Mouse (Mus musculus) neural tube, embryonic 13.5 days (tissue): ENCODE data around the gene Pde3a. TPM values are rescaled to one million over a fixed set of nuclear protein-coding genes. Genes with fewer than 3 reads are reported as not detected.
"Not testable (repeated sequence)": the region's sequence is repeated elsewhere in the genome, so short reads cannot be mapped to it uniquely, and the experiment has no call there.

Experiments
- ATAC-seq: fragments of 200-750 bp; cut with Nextera tagmentation; 2 replicates; pipeline ENCODE4 v1.8.0; 2017; ENCODE audit warnings: low read depth, mild to moderate bottlenecking, moderate TSS enrichment, moderate library complexity
- H3K27ac ChIP-seq: fragments of 300-500 bp; sonication (generic); replicated peaks from 2 replicates; pipeline ENCODE4 v1.5.1; 2015; ENCODE audit warnings: moderate library complexity, mild to moderate bottlenecking, inconsistent platforms
- H3K27me3 ChIP-seq: fragments of 300-500 bp; sonication (generic); 2 replicates; pipeline ENCODE4 v1.6.1; 2015; ENCODE audit warnings: mild to moderate bottlenecking, inconsistent platforms
- H3K36me3 ChIP-seq: fragments of 300-500 bp; sonication (generic); 2 replicates; pipeline ENCODE4 v1.6.1; 2015; ENCODE audit warnings: mild to moderate bottlenecking, inconsistent platforms
- H3K4me1 ChIP-seq: fragments of 300-500 bp; sonication (generic); replicated peaks from 2 replicates; pipeline ENCODE4 v1.6.1; 2015; ENCODE audit warnings: inconsistent platforms
- H3K4me2 ChIP-seq: fragments of 300-500 bp; sonication (generic); 2 replicates; pipeline ENCODE4 v1.6.1; 2015; ENCODE audit warnings: inconsistent platforms, mild to moderate bottlenecking, moderate library complexity
- H3K4me3 ChIP-seq: fragments of 300-500 bp; sonication (generic); 2 replicates; pipeline ENCODE4 v1.5.1; 2015; ENCODE audit warnings: mild to moderate bottlenecking, inconsistent platforms
- H3K9ac ChIP-seq: fragments of 300-500 bp; sonication (generic); 2 replicates; pipeline ENCODE4 v1.6.1; 2015; ENCODE audit warnings: moderate library complexity, mild to moderate bottlenecking, inconsistent platforms
- H3K9me3 ChIP-seq: fragments of 300-500 bp; sonication (generic); 2 replicates; pipeline ENCODE4 v1.6.1; 2016; ENCODE audit warnings: inconsistent platforms
- WGBS: fragments of 180-500 bp; shearing (Covaris S2); methylation state at CpG from one replicate; pipeline ENCODE4 v1.1.7; 2015; 5-methylcytosine and 5-hydroxymethylcytosine counted together
- polyA plus RNA-seq: library from polyadenylated mRNA; unstranded; fragments of >200 nt; fragmentation: Nextera tagmentation; extraction: Ambion mirVana; gene quantifications from 2 replicates; pipeline ENCODE4 v1.2.1, GENCODE M21; 2015

Gene Pde3a
- polyA plus RNA-seq, 1 experiment from 2014 or later, result 2.1 TPM

GRCm38 (mm10) chr6:141309872-141310271, 60.8 kb downstream of the Pde3a start:
- H3K9me3 ChIP-seq, result no peaks in the 10 kb centered on the region
- no peak overlapping the region for H3K27ac ChIP-seq
- no peak overlapping the region for H3K4me3 ChIP-seq
- no peak for ATAC-seq
- WGBS, result 47% methylated on average over 3 of the region's 3 CpGs
- no peaks in the 10 kb centered on the region for H3K4me1 ChIP-seq
- H3K27me3 ChIP-seq, result no peaks in the 10 kb centered on the region
- H3K36me3 ChIP-seq, result no peaks in the 10 kb centered on the region
- H3K4me2 ChIP-seq, result no peak overlapping the region
- H3K9ac ChIP-seq, result no peak overlapping the region

- no peak overlapping the region for H3K27ac ChIP-seq
- H3K4me1 ChIP-seq, result no peaks in the 10 kb centered on the region
- H3K9me3 ChIP-seq, result no peaks in the 10 kb centered on the region
- no peak for ATAC-seq
- H3K27me3 ChIP-seq, result no peaks in the 10 kb centered on the region
- no peak overlapping the region for H3K4me3 ChIP-seq
- H3K36me3 ChIP-seq, result no peaks in the 10 kb centered on the region
- no peak overlapping the region for H3K9ac ChIP-seq
- 45% methylated on average over 6 of the region's 6 CpGs for WGBS
- H3K4me2 ChIP-seq, result no peak overlapping the region
Observed at GRCm38 (mm10) chr6:141310351-141310750, 61.3 kb downstream of the Pde3a start.

GRCm38 (mm10) chr6:141311615-141312014, 62.5 kb downstream of the Pde3a start:
- no peak for ATAC-seq
- WGBS, result 86% methylated on average over 6 of the region's 6 CpGs
- Histone ChIP-seq H3K27ac (no peak overlapping the region), H3K4me2 (no peak overlapping the region), H3K4me3 (no peak overlapping the region), H3K9ac (no peak overlapping the region), H3K4me1 (no peaks in the 10 kb centered on the region), H3K9me3 (no peaks in the 10 kb centered on the region), H3K27me3 (no peaks in the 10 kb centered on the region), H3K36me3 (no peaks in the 10 kb centered on the region)

GRCm38 (mm10) chr6:141313112-141313511, 64.0 kb downstream of the Pde3a start:
- H3K36me3 ChIP-seq, result no peaks in the 10 kb centered on the region
- 95% methylated on average over 4 of the region's 4 CpGs for WGBS
- H3K4me1 ChIP-seq, result no peaks in the 10 kb centered on the region
- no peaks in the 10 kb centered on the region for H3K9me3 ChIP-seq
- H3K4me3 ChIP-seq, result no peak overlapping the region
- no peak for ATAC-seq
- H3K27me3 ChIP-seq, result no peaks in the 10 kb centered on the region
- no peak overlapping the region for H3K9ac ChIP-seq
- H3K4me2 ChIP-seq, result no peak overlapping the region
- H3K27ac ChIP-seq, result no peak overlapping the region

- Histone ChIP-seq H3K4me2 (no peak overlapping the region), H3K4me3 (no peak overlapping the region), H3K36me3 (no peaks in the 10 kb centered on the region), H3K4me1 (no peaks in the 10 kb centered on the region), H3K27me3 (no peaks in the 10 kb centered on the region), H3K9ac (no peak overlapping the region), H3K9me3 (no peaks in the 10 kb centered on the region), H3K27ac (no peak overlapping the region)
- ATAC-seq, result no peak
- 66% methylated on average over 3 of the region's 3 CpGs for WGBS
Observed at GRCm38 (mm10) chr6:141318440-141318839, 69.4 kb downstream of the Pde3a start.

GRCm38 (mm10) chr6:141321253-141321652, 72.2 kb downstream of the Pde3a start:
- 86% methylated on average over 3 of the region's 3 CpGs for WGBS
- ATAC-seq, result no peak
- H3K36me3 ChIP-seq, result no peaks in the 10 kb centered on the region
- H3K9ac ChIP-seq, result no peak overlapping the region
- H3K4me2 ChIP-seq, result no peak overlapping the region
- no peaks in the 10 kb centered on the region for H3K4me1 ChIP-seq
- H3K9me3 ChIP-seq, result no peaks in the 10 kb centered on the region
- H3K27me3 ChIP-seq, result no peaks in the 10 kb centered on the region
- H3K27ac ChIP-seq, result no peak overlapping the region
- H3K4me3 ChIP-seq, result no peak overlapping the region

GRCm38 (mm10) chr6:141322961-141323360, 73.9 kb downstream of the Pde3a start:
- no peak for ATAC-seq
- H3K27ac ChIP-seq, result no peak overlapping the region
- no peak overlapping the region for H3K9ac ChIP-seq
- H3K4me1 ChIP-seq, result no peaks in the 10 kb centered on the region
- H3K36me3 ChIP-seq, result no peaks in the 10 kb centered on the region
- no peak overlapping the region for H3K4me3 ChIP-seq
- no peaks in the 10 kb centered on the region for H3K27me3 ChIP-seq
- 72% methylated on average over 4 of the region's 4 CpGs for WGBS
- H3K4me2 ChIP-seq, result no peak overlapping the region
- no peaks in the 10 kb centered on the region for H3K9me3 ChIP-seq

- H3K36me3 ChIP-seq, H3K9me3 ChIP-seq, H3K4me2 ChIP-seq, H3K9ac ChIP-seq, H3K27ac ChIP-seq, H3K4me3 ChIP-seq, H3K27me3 ChIP-seq, H3K4me1 ChIP-seq, ATAC-seq: not testable (repeated sequence)
- 97% methylated on average over 2 of the region's 2 CpGs for WGBS
Observed at GRCm38 (mm10) chr6:141327134-141327533, 78.1 kb downstream of the Pde3a start.

- WGBS, result 87% methylated on average over 3 of the region's 3 CpGs
- no peak overlapping the region for H3K4me2 ChIP-seq
- ATAC-seq, result no peak
Observed at GRCm38 (mm10) chr6:141328071-141328470, 79.0 kb downstream of the Pde3a start.

GRCm38 (mm10) chr6:141331464-141331863, 82.4 kb downstream of the Pde3a start:
- H3K9me3 ChIP-seq, result no peaks in the 10 kb centered on the region
- no peak overlapping the region for H3K9ac ChIP-seq
- ATAC-seq, result no peak
- no peak overlapping the region for H3K4me3 ChIP-seq
- H3K36me3 ChIP-seq, result no peaks in the 10 kb centered on the region
- 49% methylated on average over 2 of the region's 2 CpGs for WGBS
- H3K4me2 ChIP-seq, result no peak overlapping the region
- H3K4me1 ChIP-seq, result 0 out of 2 replicates have a peak, but pooled peaks cover 2% of the 10 kb centered on the region
- no peak overlapping the region for H3K27ac ChIP-seq
- H3K27me3 ChIP-seq, result no peaks in the 10 kb centered on the region

More at GRCm38 (mm10) chr6:141328071-141328470, 79.0 kb downstream of the Pde3a start:
- no peaks in the 10 kb centered on the region for H3K27me3 ChIP-seq
- no peaks in the 10 kb centered on the region for H3K4me1 ChIP-seq
- H3K36me3 ChIP-seq, result no peaks in the 10 kb centered on the region
- no peaks in the 10 kb centered on the region for H3K9me3 ChIP-seq
- H3K27ac ChIP-seq, result no peak overlapping the region
- H3K4me3 ChIP-seq, result no peak overlapping the region
- no peak overlapping the region for H3K9ac ChIP-seq

- 81% methylated on average over 4 of the region's 4 CpGs for WGBS
- H3K9me3 ChIP-seq, result no peaks in the 10 kb centered on the region
- no peak overlapping the region for H3K9ac ChIP-seq
- no peaks in the 10 kb centered on the region for H3K27me3 ChIP-seq
- H3K4me2 ChIP-seq, result no peak overlapping the region
- no peak overlapping the region for H3K4me3 ChIP-seq
- ATAC-seq, result no peak
- H3K36me3 ChIP-seq, result no peaks in the 10 kb centered on the region
- no peak overlapping the region for H3K27ac ChIP-seq
- 0 out of 2 replicates have a peak, but pooled peaks cover 2% of the 10 kb centered on the region for H3K4me1 ChIP-seq
Observed at GRCm38 (mm10) chr6:141332613-141333165, 83.6 kb downstream of the Pde3a start.

GRCm38 (mm10) chr6:141333245-141333644, 84.2 kb downstream of the Pde3a start:
- 0 out of 2 replicates have a peak, but pooled peaks cover 2% of the 10 kb centered on the region for H3K4me1 ChIP-seq
- H3K4me3 ChIP-seq, result no peak overlapping the region
- no peak for ATAC-seq
- no peaks in the 10 kb centered on the region for H3K9me3 ChIP-seq
- no peaks in the 10 kb centered on the region for H3K36me3 ChIP-seq
- H3K4me2 ChIP-seq, result no peak overlapping the region
- WGBS, result 57% methylated on average over 3 of the region's 3 CpGs
- H3K27ac ChIP-seq, result no peak overlapping the region
- H3K27me3 ChIP-seq, result no peaks in the 10 kb centered on the region
- no peak overlapping the region for H3K9ac ChIP-seq

- Histone ChIP-seq H3K4me2 (no peak overlapping the region), H3K27ac (no peak overlapping the region), H3K9me3 (no peaks in the 10 kb centered on the region), H3K27me3 (no peaks in the 10 kb centered on the region), H3K9ac (no peak overlapping the region), H3K4me3 (no peak overlapping the region), H3K4me1 (0 out of 2 replicates have a peak, but pooled peaks cover 2% of the 10 kb centered on the region), H3K36me3 (no peaks in the 10 kb centered on the region)
- no peak for ATAC-seq
- 83% methylated on average over 1 of the region's 1 CpGs for WGBS
Observed at GRCm38 (mm10) chr6:141335878-141336277, 86.8 kb downstream of the Pde3a start.
